Mouse (Mus musculus): ENCODE measurements at regions not wholly inside any gene's neighbourhood (a gene's known extent, or its start where the extent isn't known, plus 50 kb on each side); places are given as distances from the start of the nearest gene placed in this dataset.

DNA sequence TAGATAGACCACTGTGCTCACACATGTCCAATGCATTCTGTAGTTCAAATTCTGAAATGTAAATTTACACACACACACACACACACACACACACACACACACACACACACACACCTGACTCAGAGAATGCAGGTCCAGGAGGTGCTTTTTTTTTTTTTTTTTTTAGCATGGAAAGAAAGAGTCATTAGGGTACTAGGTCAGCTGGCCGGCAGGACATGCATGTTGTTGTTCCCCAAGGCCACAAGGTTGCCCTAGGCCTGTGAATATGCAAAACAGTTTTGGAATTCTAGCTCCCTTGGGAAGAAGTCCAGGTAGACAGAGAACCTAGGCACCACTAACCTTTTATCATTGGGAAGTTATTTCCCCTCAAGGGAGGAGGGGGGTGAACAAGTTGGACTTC is 184.1 kb upstream of the Marcks start:
- no peak for TF ChIP-seq EP300 (IDR thresholded peaks at IDR 0.05; ENCODE audit: low read depth)
- no peak for TF ChIP-seq CTCF (IDR thresholded peaks at IDR 0.05; ENCODE audit: low read depth)
